Mouse (Mus musculus) lung, embryonic 16.5 days (tissue): ENCODE results near the gene Cox5b. TPM values are rescaled to one million over a fixed set of nuclear protein-coding genes. Genes with fewer than 3 reads are reported as not detected.
A peak's percentile ranks its signal among the peaks of the same experiment; 100 is the strongest.

ENCODE experiments used
- ATAC-seq: fragments of 200-750 bp; cut with Nextera tagmentation; 2 replicates; pipeline ENCODE4 v1.8.0; 2017; ENCODE audit warnings: low read depth, mild to moderate bottlenecking, moderate library complexity
- H3K27ac ChIP-seq: fragments of 300-500 bp; sonication (generic); 2 replicates; pipeline ENCODE4 v1.5.1; 2014; ENCODE audit warnings: mild to moderate bottlenecking, control low read depth, low read length
- H3K27me3 ChIP-seq: fragments of 300-500 bp; sonication (generic); 2 replicates; pipeline ENCODE4 v1.6.1; 2014; ENCODE audit warnings: low read depth, low read length, mixed read lengths; ENCODE audit not compliant: control insufficient read depth, insufficient read depth
- H3K36me3 ChIP-seq: fragments of 300-500 bp; sonication (generic); 2 replicates; pipeline ENCODE4 v1.6.1; 2014; ENCODE audit warnings: low read length; ENCODE audit not compliant: control insufficient read depth, insufficient read depth
- H3K4me1 ChIP-seq: fragments of 300-500 bp; sonication (generic); replicated peaks from 2 replicates; pipeline ENCODE4 v1.6.1; 2014; ENCODE audit warnings: low read length, mixed read lengths; ENCODE audit not compliant: control insufficient read depth, insufficient read depth
- H3K4me2 ChIP-seq: fragments of 300-500 bp; sonication (generic); 2 replicates; pipeline ENCODE4 v1.6.1; 2014; ENCODE audit warnings: low read depth, low read length, control low read depth
- H3K4me3 ChIP-seq: fragments of 300-500 bp; sonication (generic); 2 replicates; pipeline ENCODE4 v1.5.1; 2014; ENCODE audit warnings: mild to moderate bottlenecking, low read length, control low read depth
- H3K9ac ChIP-seq: fragments of 300-500 bp; sonication (generic); 2 replicates; pipeline ENCODE4 v1.6.1; 2014; ENCODE audit warnings: low read length, control low read depth
- H3K9me3 ChIP-seq: fragments of 300-500 bp; sonication (generic); 2 replicates; pipeline ENCODE4 v1.6.1; 2016; ENCODE audit warnings: low read length; ENCODE audit not compliant: control insufficient read depth
- WGBS: fragments of 180-500 bp; shearing (Covaris S2); extraction: QIAGEN DNeasy Blood & Tissue Kit; methylation state at CpG from one replicate; pipeline ENCODE4 v1.1.7; 2014; 5-methylcytosine and 5-hydroxymethylcytosine counted together
- polyA plus RNA-seq: library from polyadenylated mRNA; unstranded; fragments of >200 nt; fragmentation: Nextera tagmentation; extraction: Ambion mirVana; gene quantifications from 2 replicates; pipeline ENCODE4 v1.2.1, GENCODE M21; 2015

The Cox5b gene
- polyA plus RNA-seq, 1 experiment from 2014 or later = 543 TPM

DNA sequence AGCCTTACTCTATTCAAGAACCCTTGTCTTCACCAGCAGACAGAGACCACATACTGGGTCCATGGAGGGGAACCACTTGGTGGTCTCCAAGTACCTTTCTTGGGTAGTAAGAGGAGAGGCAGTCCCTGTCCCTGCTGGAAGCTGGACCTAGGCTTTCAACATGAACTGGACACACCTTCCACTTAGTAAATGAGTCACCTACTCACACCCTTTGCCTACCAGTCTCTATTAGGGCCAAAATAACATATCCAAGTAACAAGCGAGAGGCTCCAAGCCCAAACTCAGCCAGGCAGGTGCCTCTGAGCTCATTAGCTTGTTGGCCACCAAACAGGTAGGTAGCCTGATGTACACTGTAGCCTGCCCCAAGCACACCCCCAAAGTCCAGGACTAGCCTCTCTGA lies 17.4 kb downstream of the Cox5b start:
- Histone ChIP-seq H3K27ac (no peak overlapping the region), H3K4me3 (peak overlapping the region; percentile 98), H3K9ac (peak overlapping the region; percentile 94), H3K27me3 (no peaks in the 10 kb centered on the region), H3K4me1 (peaks cover 13% of the 10 kb centered on the region), H3K36me3 (peaks cover 4% of the 10 kb centered on the region; the same call in 1 of the 2 replicates), H3K4me2 (peak overlapping the region; percentile 86), H3K9me3 (no peaks in the 10 kb centered on the region)
- WGBS = 56% methylated on average over 1 of the region's 1 CpGs
- ATAC-seq = no peak

- Histone ChIP-seq H3K4me2 (peak overlapping the region; percentile 86), H3K4me1 (peaks cover 13% of the 10 kb centered on the region), H3K4me3 (peak overlapping the region; percentile 98), H3K27me3 (no peaks in the 10 kb centered on the region), H3K9ac (peak overlapping the region; percentile 94), H3K27ac (peak overlapping the region; percentile 79), H3K36me3 (peaks cover 4% of the 10 kb centered on the region; the same call in 1 of the 2 replicates), H3K9me3 (no peaks in the 10 kb centered on the region)
- under 1% methylated on average over 33 of the region's 33 CpGs for WGBS
- peak; percentile 74 for ATAC-seq
Observed at GRCm38 (mm10) chr1:36709055-36709853, 18.0 kb downstream of the Cox5b start.

GRCm38 (mm10) chr1:36709854-36710280 lies 18.6 kb downstream of the Cox5b start, which contains the start of gene 4933424G06Rik:
TSS of gene 4933424G06Rik (plus strand) at chr1:36710149.
- H3K4me3 ChIP-seq = peak within 1 kb of the TSS; percentile 98
- peaks cover 4% of the 10 kb centered on the region; the same call in 1 of the 2 replicates for H3K36me3 ChIP-seq
- peak within 1 kb of the TSS; percentile 86 for H3K4me2 ChIP-seq
- no peaks in the 10 kb centered on the region for H3K27me3 ChIP-seq
- peak within 1 kb of the TSS; percentile 94 for H3K9ac ChIP-seq
- peaks cover 13% of the 10 kb centered on the region for H3K4me1 ChIP-seq
- H3K27ac ChIP-seq = peak within 1 kb of the TSS; percentile 79
- no peaks in the 10 kb centered on the region for H3K9me3 ChIP-seq
- WGBS = under 1% methylated on average over 29 of the region's 29 CpGs
- peak; percentile 98 for ATAC-seq

GRCm38 (mm10) chr1:36711104-36711503 lies 19.9 kb downstream of the Cox5b start:
- no peaks in the 10 kb centered on the region for H3K27me3 ChIP-seq
- H3K4me1 ChIP-seq = peaks cover 13% of the 10 kb centered on the region
- ATAC-seq = no peak
- H3K27ac ChIP-seq = no peak overlapping the region
- H3K9me3 ChIP-seq = no peaks in the 10 kb centered on the region
- 90% methylated on average over 2 of the region's 2 CpGs for WGBS
- no peaks in the 10 kb centered on the region for H3K36me3 ChIP-seq
- no peak overlapping the region for H3K4me2 ChIP-seq
- H3K4me3 ChIP-seq = no peak overlapping the region
- no peak overlapping the region for H3K9ac ChIP-seq

DNA sequence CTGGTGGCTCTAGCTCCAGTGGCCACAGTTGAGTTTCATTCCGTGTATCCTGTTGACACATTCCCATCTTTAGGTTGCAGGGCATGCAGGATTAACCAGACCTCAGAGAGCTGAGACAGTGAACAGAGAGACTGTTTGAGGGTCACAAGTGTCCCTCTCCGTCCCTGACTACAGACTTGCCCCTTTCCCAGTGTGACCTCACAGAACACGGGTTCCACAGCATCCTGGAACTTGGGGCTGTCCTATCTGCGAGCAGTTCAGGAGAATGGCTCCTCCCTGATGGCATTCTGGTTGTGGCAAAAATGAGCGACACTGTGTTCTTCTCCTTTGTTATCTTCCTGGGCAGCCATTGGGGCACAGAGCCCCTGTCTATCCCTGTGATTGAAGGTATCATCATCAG lies 23.1 kb downstream of the Cox5b start, which contains the start of gene Actr1b:
Gene Actr1b (minus strand): TSS at position 112 of the 400 bp plus-strand sequence.
- no peaks in the 10 kb centered on the region for H3K36me3 ChIP-seq
- no peak within 1 kb of the TSS for H3K27ac ChIP-seq
- H3K4me1 ChIP-seq = no peaks in the 10 kb centered on the region
- 77% methylated on average over 5 of the region's 5 CpGs for WGBS
- H3K4me3 ChIP-seq = no peak within 1 kb of the TSS
- H3K9ac ChIP-seq = no peak within 1 kb of the TSS
- no peaks in the 10 kb centered on the region for H3K9me3 ChIP-seq
- H3K4me2 ChIP-seq = no peak within 1 kb of the TSS
- no peaks in the 10 kb centered on the region for H3K27me3 ChIP-seq
- ATAC-seq = no peak

GRCm38 (mm10) chr1:36718786-36719185 lies 27.5 kb downstream of the Cox5b start:
- no peak for ATAC-seq
- Histone ChIP-seq H3K9me3 (no peaks in the 10 kb centered on the region), H3K27me3 (no peaks in the 10 kb centered on the region), H3K4me1 (peaks cover 4% of the 10 kb centered on the region), H3K4me2 (no peak overlapping the region), H3K9ac (no peak overlapping the region), H3K27ac (no peak overlapping the region), H3K36me3 (no peaks in the 10 kb centered on the region), H3K4me3 (no peak overlapping the region)
- 61% methylated on average over 1 of the region's 1 CpGs for WGBS

DNA sequence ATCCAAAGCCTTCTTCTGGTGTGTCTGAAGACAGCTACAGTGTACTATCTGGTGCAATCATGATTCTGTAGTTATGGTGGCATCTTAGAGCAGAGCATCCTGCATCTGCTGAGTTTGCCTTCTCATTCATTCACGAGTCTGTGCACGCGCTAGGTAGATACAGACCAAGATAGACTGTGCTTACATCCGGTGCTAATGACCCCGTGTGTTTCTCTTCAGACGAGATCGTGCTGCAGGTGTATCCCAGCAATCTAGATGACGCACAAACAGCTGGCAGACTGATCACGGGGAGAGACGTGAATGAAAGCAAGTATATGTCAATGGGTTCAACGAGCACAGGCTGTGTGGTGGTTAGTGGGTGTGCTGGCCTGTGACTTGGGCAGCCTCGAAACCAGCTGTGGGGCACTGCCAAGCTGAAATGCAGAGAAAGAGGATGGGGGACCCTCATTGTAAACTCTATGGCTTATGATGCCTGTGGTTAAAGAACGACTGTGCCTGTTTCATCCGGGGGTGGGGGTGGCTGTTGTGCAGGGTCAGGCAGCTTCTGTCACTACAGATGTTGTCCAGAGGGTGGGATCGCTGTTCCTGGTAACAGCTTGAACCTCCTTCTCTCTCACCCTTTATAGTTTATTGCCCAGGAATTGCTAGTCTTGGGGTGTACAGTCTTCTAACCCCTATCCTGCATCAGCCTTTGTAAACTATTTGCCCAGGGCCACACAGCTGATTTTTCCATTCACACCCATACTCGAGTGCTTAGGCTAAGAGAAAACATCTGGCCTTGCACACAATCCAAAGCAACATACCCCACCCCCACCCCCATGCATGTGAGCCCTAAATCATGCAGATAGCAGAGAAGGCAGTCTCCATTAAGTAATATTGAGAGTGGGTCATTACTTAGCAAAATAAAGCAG lies 32.2 kb downstream of the Cox5b start:
- ATAC-seq = peak; percentile 60
- Histone ChIP-seq H3K9ac (no peak overlapping the region), H3K27me3 (no peaks in the 10 kb centered on the region), H3K4me2 (no peak overlapping the region), H3K9me3 (no peaks in the 10 kb centered on the region), H3K27ac (no peak overlapping the region), H3K4me3 (no peak overlapping the region), H3K4me1 (peaks cover 4% of the 10 kb centered on the region), H3K36me3 (no peaks in the 10 kb centered on the region)
- WGBS = 55% methylated on average over 16 of the region's 16 CpGs

- H3K4me3 ChIP-seq = no peak overlapping the region
- 67% methylated on average over 4 of the region's 4 CpGs for WGBS
- peaks cover 4% of the 10 kb centered on the region for H3K4me1 ChIP-seq
- no peak for ATAC-seq
- no peak overlapping the region for H3K27ac ChIP-seq
- no peaks in the 10 kb centered on the region for H3K9me3 ChIP-seq
- no peak overlapping the region for H3K4me2 ChIP-seq
- no peaks in the 10 kb centered on the region for H3K36me3 ChIP-seq
- no peaks in the 10 kb centered on the region for H3K27me3 ChIP-seq
- no peak overlapping the region for H3K9ac ChIP-seq
Observed at GRCm38 (mm10) chr1:36724057-36724431, 32.8 kb downstream of the Cox5b start.

DNA sequence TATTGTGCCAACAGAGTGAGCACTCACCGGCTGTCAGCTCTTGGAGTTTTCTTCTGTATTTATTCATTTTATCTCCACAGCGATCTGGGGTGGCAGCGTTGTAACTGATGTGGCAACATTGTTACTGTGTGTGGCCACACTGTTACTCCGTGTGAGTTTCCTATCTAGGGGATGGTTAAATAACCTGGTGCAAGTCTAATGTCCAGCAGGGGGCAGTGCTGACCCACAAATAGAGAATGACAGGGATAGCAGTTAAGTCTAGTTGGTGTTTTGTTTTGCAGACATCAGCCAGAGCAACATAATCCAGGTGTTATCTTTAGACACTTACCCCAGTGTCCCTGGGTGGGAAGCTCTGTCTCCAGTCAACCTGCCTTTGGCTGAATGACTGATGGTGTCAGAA lies 46.1 kb downstream of the Cox5b start:
- 11% methylated on average over 4 of the region's 4 CpGs for WGBS
- H3K27me3 ChIP-seq = no peaks in the 10 kb centered on the region
- ATAC-seq = no peak; the same call in 1 of the 2 replicates

More for the DNA sequence above, 46.1 kb downstream of the Cox5b start:
- Histone ChIP-seq H3K9me3 (no peaks in the 10 kb centered on the region), H3K4me3 (no peak overlapping the region), H3K27ac (no peak overlapping the region), H3K36me3 (no peaks in the 10 kb centered on the region), H3K4me2 (no peak overlapping the region), H3K4me1 (no peaks in the 10 kb centered on the region), H3K9ac (no peak overlapping the region)
